Mouse (Mus musculus): ENCODE data around the gene Lck. TPM values are rescaled to one million over a fixed set of nuclear protein-coding genes. Genes with fewer than 3 reads are reported as not detected.

Lck gene
- total and polyA plus RNA-seq, 3 experiments = 2.7 to 6.9 TPM; not detected in 1

GRCm38 (mm10) chr4:129585773-129586172 is 12.3 kb upstream of the Lck start:
- no peaks in the 10 kb centered on the region for H3K27me3 ChIP-seq (ENCODE audit: control insufficient read depth in 1 of 2, insufficient read depth in 2 of 2, low read length in 2 of 2)
- H3K4me3 ChIP-seq (ENCODE audit: control insufficient read depth in 1 of 2, insufficient read depth in 1 of 2, low read depth in 2 of 2, low read length in 2 of 2) = peak overlapping the region; percentile 58 to 63
- no peaks in the 10 kb centered on the region; the same call in 1 of the 2 replicates for H3K79me2 ChIP-seq (ENCODE audit: control insufficient read depth, insufficient read depth, low read length, poor library complexity)
- H3K9ac ChIP-seq (ENCODE audit: control insufficient read depth, low read depth, low read length, poor library complexity, severe bottlenecking) = peak overlapping the region; percentile 64
- 0 out of 2 replicates have a peak overlapping the region, but pooled peaks have one; percentile 25 for H3K27ac ChIP-seq (ENCODE audit: control insufficient read depth, low read depth, low read length)
- DNase-seq (ENCODE audit: low read depth, low spot score) = peak; percentile 65
- H3K9me3 ChIP-seq (replicated peaks; ENCODE audit: insufficient read depth, low read length) = no peaks in the 10 kb centered on the region
- TF ChIP-seq MEF2A (IDR thresholded peaks at IDR 0.05; ENCODE audit: extremely low read depth, insufficient replicate concordance, low read depth, low read length, poor library complexity, severe bottlenecking) (no peak), NELFE (IDR thresholded peaks at IDR 0.05; ENCODE audit: low read depth, low read length) (0 out of 2 replicates have a peak, but pooled peaks have one; percentile 1)
- H3K36me3 ChIP-seq (ENCODE audit: control insufficient read depth in 1 of 2, insufficient read depth in 2 of 2, low read length in 2 of 2) = no peaks in the 10 kb centered on the region
- H3K4me1 ChIP-seq (ENCODE audit: control insufficient read depth in 1 of 2, insufficient read depth in 2 of 2, low read length in 2 of 2) = 0 out of 4 replicates have a peak, but pooled peaks cover 0 to 3% of the 10 kb centered on the region in 2 experiments

GRCm38 (mm10) chr4:129584884-129585608 is 11.6 kb upstream of the Lck start:
- TF ChIP-seq RCOR1 (IDR thresholded peaks at IDR 0.05; ENCODE audit: low read depth, low read length) (no peak), MYC (IDR thresholded peaks at IDR 0.05; ENCODE audit: low read depth, low read length) (no peak), MYB (IDR thresholded peaks at IDR 0.05; ENCODE audit: low read depth, low read length) (no peak), SIN3A (IDR thresholded peaks at IDR 0.05; ENCODE audit: low read length) (peak; percentile 59), NELFE (IDR thresholded peaks at IDR 0.05; ENCODE audit: low read depth, low read length) (peak; percentile 35; the same call in 1 of the 2 replicates), MAX (IDR thresholded peaks at IDR 0.05; ENCODE audit: low read length) (0 out of 2 replicates have a peak, but pooled peaks have one; percentile 32), CTCF (IDR thresholded peaks at IDR 0.05 in 2 of 3, conservative IDR thresholded peaks at IDR 0.05 in 1 of 3; ENCODE audit: control insufficient read depth in 1 of 3, insufficient read depth in 1 of 3, low read depth in 2 of 3, low read length in 3 of 3, poor library complexity in 1 of 3, severe bottlenecking in 1 of 3) (peak; percentile 56 to 79 (median 71)), EP300 (IDR thresholded peaks at IDR 0.05; ENCODE audit: low read depth in 1 of 2, low read length in 2 of 2) (no peak), TCF12 (IDR thresholded peaks at IDR 0.05; ENCODE audit: low read depth, low read length) (0 out of 2 replicates have a peak, but pooled peaks have one; percentile 13), USF1 (IDR thresholded peaks at IDR 0.05; ENCODE audit: low read depth, low read length) (no peak), MXI1 (IDR thresholded peaks at IDR 0.05; ENCODE audit: low read depth, low read length) (no peak), POLR2A (IDR thresholded peaks at IDR 0.05; ENCODE audit: control insufficient read depth in 1 of 2, insufficient read depth in 1 of 2, low read depth in 1 of 2, low read length in 2 of 2, poor library complexity in 1 of 2) (peak in 1 of 2 experiments; percentile 49; a peak in 1 of 4 replicates), ELF1 (IDR thresholded peaks at IDR 0.05; ENCODE audit: low read depth, low read length) (no peak), ETS1 (IDR thresholded peaks at IDR 0.05; ENCODE audit: low read depth, low read length) (no peak), ZMIZ1 (IDR thresholded peaks at IDR 0.05; ENCODE audit: low read depth, low read length) (no peak), TBP (IDR thresholded peaks at IDR 0.05; ENCODE audit: low read depth, low read length) (0 out of 2 replicates have a peak, but pooled peaks have one; percentile 57), CHD1 (IDR thresholded peaks at IDR 0.05; ENCODE audit: low read depth, low read length) (no peak), SMC3 (IDR thresholded peaks at IDR 0.05; ENCODE audit: low read depth, low read length) (peak; percentile 38), HCFC1 (IDR thresholded peaks at IDR 0.05; ENCODE audit: low read depth, low read length) (no peak), RAD21 (IDR thresholded peaks at IDR 0.05; ENCODE audit: low read depth, low read length) (peak; percentile 54)
- H3K9ac ChIP-seq (ENCODE audit: control insufficient read depth, low read depth, low read length, poor library complexity, severe bottlenecking) = peak overlapping the region; percentile 64
- peak overlapping the region; percentile 17 for H3K27ac ChIP-seq (ENCODE audit: control insufficient read depth, low read depth, low read length)
- H3K27me3 ChIP-seq (ENCODE audit: control insufficient read depth in 1 of 2, insufficient read depth in 2 of 2, low read length in 2 of 2) = no peaks in the 10 kb centered on the region
- peak overlapping the region; percentile 63 to 64 for H3K4me3 ChIP-seq (ENCODE audit: control insufficient read depth in 1 of 2, insufficient read depth in 1 of 2, low read depth in 2 of 2, low read length in 2 of 2)
- no peaks in the 10 kb centered on the region; the same call in 1 of the 2 replicates for H3K79me2 ChIP-seq (ENCODE audit: control insufficient read depth, insufficient read depth, low read length, poor library complexity)
- DNase-seq (ENCODE audit: low read depth, low spot score) = peak; percentile 93
- H3K4me1 ChIP-seq (ENCODE audit: control insufficient read depth in 1 of 2, insufficient read depth in 2 of 2, low read length in 2 of 2) = 0 out of 4 replicates have a peak, but pooled peaks cover 0 to 3% of the 10 kb centered on the region in 2 experiments
- H3K9me3 ChIP-seq (replicated peaks; ENCODE audit: insufficient read depth, low read length) = no peaks in the 10 kb centered on the region
- H3K36me3 ChIP-seq (ENCODE audit: control insufficient read depth in 1 of 2, insufficient read depth in 2 of 2, low read length in 2 of 2) = no peaks in the 10 kb centered on the region
